Mouse (Mus musculus) liver, embryonic 11.5 days (tissue): ENCODE measurements at regions not wholly inside any gene's neighbourhood (a gene's known extent, or its start where the extent isn't known, plus 50 kb on each side); places are given as distances from the start of the nearest gene placed in this dataset.

ENCODE experiments used
- ATAC-seq: fragments of 200-750 bp; cut with Nextera tagmentation; replicated peaks from 2 replicates; pipeline ENCODE4 v1.8.0; 2017; ENCODE audit warnings: moderate number of reproducible peaks, mild to moderate bottlenecking, moderate TSS enrichment, moderate library complexity; ENCODE audit not compliant: low FRiP score
- DNase-seq: peaks from one replicate; pipeline ENCODE4 v3.0.0-alpha.2; 2017; ENCODE audit warnings: low spot score
- H3K27ac ChIP-seq: fragments of 300-500 bp; sonication (generic); 2 replicates; pipeline ENCODE4 v1.5.1; 2014; ENCODE audit warnings: mild to moderate bottlenecking, low read depth, low read length, control low read depth
- H3K27me3 ChIP-seq: fragments of 300-500 bp; sonication (generic); replicated peaks from 2 replicates; pipeline ENCODE4 v1.6.1; 2014; ENCODE audit warnings: low read length, mixed read lengths; ENCODE audit not compliant: control insufficient read depth, insufficient read depth
- H3K36me3 ChIP-seq: fragments of 300-500 bp; sonication (generic); 2 replicates; pipeline ENCODE4 v1.6.1; 2014; ENCODE audit warnings: mild to moderate bottlenecking, low read length, moderate library complexity, mixed read lengths; ENCODE audit not compliant: control insufficient read depth, insufficient read depth
- H3K4me1 ChIP-seq: fragments of 300-500 bp; sonication (generic); replicated peaks from 2 replicates; pipeline ENCODE4 v1.6.1; 2014; ENCODE audit warnings: low read length, mixed read lengths; ENCODE audit not compliant: control insufficient read depth, insufficient read depth
- H3K4me2 ChIP-seq: fragments of 300-500 bp; sonication (generic); 2 replicates; pipeline ENCODE4 v1.6.1; 2014; ENCODE audit warnings: mild to moderate bottlenecking, control low read depth, moderate library complexity
- H3K4me3 ChIP-seq: fragments of 300-500 bp; sonication (generic); 2 replicates; pipeline ENCODE4 v1.5.1; 2014; ENCODE audit warnings: low read depth, low read length, control low read depth
- H3K9ac ChIP-seq: fragments of 300-500 bp; sonication (generic); 2 replicates; pipeline ENCODE4 v1.6.1; 2014; ENCODE audit warnings: low read depth, low read length, control low read depth
- H3K9me3 ChIP-seq: fragments of 300-500 bp; sonication (generic); 2 replicates; pipeline ENCODE4 v1.6.1; 2016; ENCODE audit warnings: low read length, inconsistent platforms, mixed read lengths; ENCODE audit not compliant: control insufficient read depth
- WGBS: fragments of 180-500 bp; shearing (Covaris S2); extraction: QIAGEN DNeasy Blood & Tissue Kit; methylation state at CpG from one replicate; pipeline ENCODE4 v1.1.7; 2014; 5-methylcytosine and 5-hydroxymethylcytosine counted together

DNA sequence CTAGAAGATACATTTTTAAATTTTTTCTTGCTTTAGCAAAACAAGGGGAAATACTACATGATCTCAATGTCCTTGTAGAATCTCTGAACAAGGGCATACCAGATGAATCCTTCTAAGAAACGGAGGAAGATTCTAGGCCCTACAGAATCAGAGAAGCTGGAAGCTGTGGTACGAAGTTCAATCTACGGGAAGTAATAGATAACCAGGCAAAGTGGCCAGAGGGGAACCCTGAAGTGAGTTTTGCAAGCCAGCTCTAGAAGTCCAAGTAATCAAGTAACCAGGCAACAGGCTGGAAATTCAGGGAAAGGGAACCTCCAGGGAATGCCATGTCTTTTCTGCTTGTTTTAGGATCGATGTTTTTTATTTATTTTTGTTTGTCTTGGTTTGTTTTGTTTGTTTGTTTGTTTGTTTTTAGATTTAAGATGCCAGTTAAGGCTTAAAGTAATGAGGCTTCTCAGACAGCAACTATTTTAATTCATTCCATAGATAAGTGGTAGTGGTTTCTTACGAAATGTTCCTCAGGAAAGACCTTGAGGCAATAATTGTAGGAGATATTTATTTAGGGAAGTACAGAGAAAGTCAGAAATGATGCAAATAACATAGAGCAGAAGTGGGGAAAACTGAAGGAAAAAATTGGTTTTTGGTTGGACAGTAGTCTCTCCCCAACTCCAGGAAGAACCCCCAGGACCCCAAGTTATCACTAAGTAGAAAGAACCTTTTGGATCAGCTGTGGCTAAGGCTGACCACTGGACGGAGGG is 420.7 kb downstream of the Lipi start:
- Histone ChIP-seq H3K27me3 (no peaks in the 10 kb centered on the region), H3K4me2 (no peak overlapping the region), H3K27ac (no peak overlapping the region), H3K9ac (no peak overlapping the region), H3K4me1 (no peaks in the 10 kb centered on the region), H3K36me3 (no peaks in the 10 kb centered on the region), H3K9me3 (no peaks in the 10 kb centered on the region), H3K4me3 (no peak overlapping the region)
- DNase-seq (no peak), ATAC-seq (no peak)
- 75% methylated on average over 6 of the region's 6 CpGs for WGBS

- ATAC-seq = no peak
These were observed 426.1 kb downstream of the Lipi start for GRCm38 (mm10) chr16:75159740-75160139.

DNA sequence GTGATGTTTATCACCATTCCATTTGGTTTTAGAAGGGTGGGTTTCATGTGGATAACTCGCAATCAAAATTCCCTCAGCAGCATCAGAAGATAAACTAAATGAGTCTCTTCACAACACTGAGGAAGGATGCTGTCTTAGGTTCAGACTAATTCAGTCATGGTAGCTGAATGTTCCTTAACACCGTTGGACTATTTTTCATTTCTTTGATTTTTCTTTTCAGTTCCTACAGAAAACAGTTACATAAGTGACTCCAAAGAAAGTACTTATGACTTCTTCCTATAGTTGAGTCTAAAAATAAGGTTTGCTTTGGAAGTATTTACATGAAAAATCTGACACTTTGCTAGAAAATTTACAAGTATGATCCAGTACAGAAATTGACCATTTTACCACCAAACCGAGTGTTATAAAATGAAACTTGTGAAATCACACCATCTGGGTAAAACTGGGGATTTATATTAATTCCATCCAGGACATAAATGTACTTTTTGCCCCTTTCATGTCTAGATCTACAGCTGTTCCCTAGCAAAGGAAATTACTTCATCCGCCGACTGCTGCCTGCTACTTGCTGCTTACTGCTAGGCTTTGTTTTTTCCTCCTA is 430.3 kb downstream of the Lipi start:
- Histone ChIP-seq H3K27ac (no peak overlapping the region), H3K4me3 (no peak overlapping the region), H3K36me3 (no peaks in the 10 kb centered on the region), H3K4me1 (no peaks in the 10 kb centered on the region), H3K9ac (no peak overlapping the region), H3K27me3 (no peaks in the 10 kb centered on the region), H3K4me2 (no peak overlapping the region), H3K9me3 (no peaks in the 10 kb centered on the region)
- ATAC-seq = no peak
- WGBS = 79% methylated on average over 5 of the region's 5 CpGs
- DNase-seq = no peak

More at GRCm38 (mm10) chr16:75159740-75160139, 426.1 kb downstream of the Lipi start:
- Histone ChIP-seq H3K9me3 (no peaks in the 10 kb centered on the region), H3K9ac (no peak overlapping the region), H3K27me3 (no peaks in the 10 kb centered on the region), H3K36me3 (no peaks in the 10 kb centered on the region), H3K27ac (no peak overlapping the region), H3K4me3 (no peak overlapping the region), H3K4me1 (no peaks in the 10 kb centered on the region), H3K4me2 (no peak overlapping the region)
- no peak for DNase-seq
- WGBS = 89% methylated on average over 2 of the region's 2 CpGs
